Mouse (Mus musculus) small intestine, adult 2 months (tissue): Measurements from ENCODE around the gene Tulp2. TPM values are rescaled to one million over a fixed set of nuclear protein-coding genes. Genes with fewer than 3 reads are reported as not detected.
"Not testable (repeated sequence)": the region's sequence is repeated elsewhere in the genome, so short reads cannot be mapped to it uniquely, and the experiment has no call there.

Source experiments
- H3K27ac ChIP-seq: fragments of 200-500 bp; 2 replicates; pipeline ENCODE4 v1.5.1; 2012; ENCODE audit warnings: low read depth, low read length, control low read depth, inconsistent platforms; ENCODE audit not compliant: insufficient read depth
- H3K27me3 ChIP-seq: fragments of 200-500 bp; 2 replicates; pipeline ENCODE4 v1.6.1; 2012; ENCODE audit warnings: mild to moderate bottlenecking, moderate library complexity, low read length, inconsistent platforms; ENCODE audit not compliant: control insufficient read depth, insufficient read depth
- H3K36me3 ChIP-seq: fragments of 200-500 bp; 2 replicates; pipeline ENCODE4 v1.6.1; 2012; ENCODE audit warnings: mild to moderate bottlenecking, low read length, control low read depth, inconsistent platforms; ENCODE audit not compliant: control insufficient read depth, insufficient read depth
- H3K4me1 ChIP-seq: fragments of 200-500 bp; 2 replicates; pipeline ENCODE4 v1.6.1; 2012; ENCODE audit warnings: low read length, inconsistent platforms, mixed read lengths; ENCODE audit not compliant: control insufficient read depth, insufficient read depth, insufficient read length
- H3K4me3 ChIP-seq: fragments of 200-500 bp; 2 replicates; pipeline ENCODE4 v1.5.1; 2012; ENCODE audit warnings: low read depth, mild to moderate bottlenecking, control low read depth, inconsistent platforms, low read length, moderate library complexity
- CTCF ChIP-seq: fragments of 200-500 bp; IDR thresholded peaks from 2 replicates; pipeline ENCODE4 v1.5.1; 2012; ENCODE audit warnings: low read depth, mild to moderate bottlenecking, control low read depth, inconsistent platforms, low read length, moderate library complexity, mixed read lengths; ENCODE audit not compliant: insufficient replicate concordance, insufficient read length; ENCODE audit errors: extremely low read depth
- POLR2A ChIP-seq: fragments of 200-500 bp; IDR thresholded peaks from 2 replicates; pipeline ENCODE4 v1.6.1; 2012; ENCODE audit warnings: low read depth, mild to moderate bottlenecking, control low read depth, inconsistent platforms, low read length, moderate library complexity
- WGBS: fragments of 180-500 bp; shearing (Covaris S2); methylation state at CpG from one replicate; pipeline ENCODE4 v1.1.7; 2018; 5-methylcytosine and 5-hydroxymethylcytosine counted together
- polyA plus RNA-seq: library from polyadenylated mRNA; depleted of rRNA; stranded (reverse); fragments of >200 nt; gene quantifications from 2 replicates; pipeline ENCODE4 v1.2.3, GENCODE M21; 2012

Tulp2 gene
- polyA plus RNA-seq, 1 experiment = not detected

- TF ChIP-seq CTCF (no peak), POLR2A (no peak)
- Histone ChIP-seq H3K27ac (no peak overlapping the region), H3K4me1 (peaks cover 18% of the 10 kb centered on the region), H3K36me3 (peaks cover 21% of the 10 kb centered on the region), H3K4me3 (no peak overlapping the region), H3K27me3 (no peaks in the 10 kb centered on the region)
- 83% methylated on average over 13 of the region's 13 CpGs for WGBS
These were observed 25.6 kb upstream of the Tulp2 start for GRCm38 (mm10) chr7:45455932-45456696.

GRCm38 (mm10) chr7:45456721-45457203 lies 24.9 kb upstream of the Tulp2 start:
- H3K27ac ChIP-seq = 0 out of 2 replicates have a peak overlapping the region, but pooled peaks have one; percentile 3
- no peak overlapping the region for H3K4me3 ChIP-seq
- H3K27me3 ChIP-seq = no peaks in the 10 kb centered on the region
- 43% methylated on average over 9 of the region's 9 CpGs for WGBS
- TF ChIP-seq CTCF (no peak), POLR2A (no peak)
- H3K36me3 ChIP-seq = peaks cover 21% of the 10 kb centered on the region
- peaks cover 20% of the 10 kb centered on the region for H3K4me1 ChIP-seq

- peaks cover 22% of the 10 kb centered on the region for H3K4me1 ChIP-seq
- 0 out of 2 replicates have a peak overlapping the region, but pooled peaks have one; percentile 14 for H3K27ac ChIP-seq
- TF ChIP-seq CTCF (no peak), POLR2A (no peak)
- WGBS = 46% methylated on average over 10 of the region's 10 CpGs
- H3K36me3 ChIP-seq = peaks cover 21% of the 10 kb centered on the region
- no peaks in the 10 kb centered on the region for H3K27me3 ChIP-seq
- peak overlapping the region; percentile 75 for H3K4me3 ChIP-seq
These were observed 24.2 kb upstream of the Tulp2 start for GRCm38 (mm10) chr7:45457204-45458060.

- 1% methylated on average over 43 of the region's 43 CpGs for WGBS
- Histone ChIP-seq H3K27me3 (no peaks in the 10 kb centered on the region), H3K27ac (peak overlapping the region; percentile 57), H3K4me1 (peaks cover 22% of the 10 kb centered on the region), H3K4me3 (peak overlapping the region; percentile 75), H3K36me3 (peaks cover 25% of the 10 kb centered on the region)
- TF ChIP-seq POLR2A (no peak), CTCF (no peak)
These were observed 22.7 kb upstream of the Tulp2 start for GRCm38 (mm10) chr7:45458748-45459563.

GRCm38 (mm10) chr7:45459564-45460140 lies 22.0 kb upstream of the Tulp2 start, which contains the start of gene Ftl1:
TSS of gene Ftl1 (minus strand) at chr7:45459884.
- peaks cover 22% of the 10 kb centered on the region for H3K4me1 ChIP-seq
- peak; percentile 93 for TF ChIP-seq POLR2A
- peaks cover 27% of the 10 kb centered on the region for H3K36me3 ChIP-seq
- peak within 1 kb of the TSS; percentile 75 for H3K4me3 ChIP-seq
- under 1% methylated on average over 31 of the region's 37 CpGs for WGBS
- peak within 1 kb of the TSS; percentile 98 for H3K27ac ChIP-seq
- H3K27me3 ChIP-seq = not testable (repeated sequence)

GRCm38 (mm10) chr7:45460377-45460776 lies 21.3 kb upstream of the Tulp2 start:
- peak overlapping the region; percentile 42 for H3K4me3 ChIP-seq
- WGBS = 32% methylated on average over 7 of the region's 7 CpGs
- TF ChIP-seq POLR2A (no peak), CTCF (no peak)
- no peaks in the 10 kb centered on the region for H3K27me3 ChIP-seq
- H3K27ac ChIP-seq = peak overlapping the region; percentile 98
- peaks cover 22% of the 10 kb centered on the region for H3K4me1 ChIP-seq
- H3K36me3 ChIP-seq = peaks cover 33% of the 10 kb centered on the region
